ENCODE assay signal across 17 mouse cellular contexts in the genomic region with DNA sequence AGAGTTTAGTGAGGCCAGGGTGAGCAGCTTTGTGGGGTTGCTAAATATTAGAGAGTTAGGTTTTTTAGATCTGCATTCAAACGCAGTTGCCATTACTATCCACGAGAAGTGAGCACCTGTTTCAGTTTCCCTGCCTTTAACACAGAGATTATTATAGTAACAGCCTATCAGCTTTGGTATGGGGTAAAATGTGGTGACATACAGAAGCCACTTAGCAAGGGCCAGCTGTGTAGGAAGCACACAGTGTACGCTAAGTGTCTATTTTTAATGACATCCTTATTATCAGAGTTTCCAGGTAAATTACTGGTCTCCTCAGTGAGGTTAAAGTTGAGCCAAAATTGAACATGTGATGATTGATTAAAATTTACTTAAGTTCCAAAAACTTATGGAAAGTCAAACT.
"Had no signal": no experiment of that assay in that cellular context is flagged by ENCODE, and none has a peak within 500 bp of the region (broad histone marks: within the 10 kb centered on the region; RNA-seq: fewer than 3 reads in every experiment).

No protein-coding gene starts in this region.

- H3K4me3 ChIP-seq: lung, embryonic 15.5 days; midbrain, embryonic 13.5 days; midbrain, embryonic 15.5 days; neural tube, embryonic 12.5 days; stomach, embryonic 15.5 days had no signal

- ATAC-seq: lung, postnatal 0 days; midbrain, embryonic 13.5 days; midbrain, embryonic 15.5 days had no signal

- H3K27ac ChIP-seq: lung, embryonic 15.5 days; macrophage; midbrain, embryonic 13.5 days; midbrain, embryonic 15.5 days; neural tube, embryonic 12.5 days; stomach, embryonic 15.5 days; stomach, postnatal 0 days had no signal

- H3K9me3 ChIP-seq: lung, embryonic 15.5 days; megakaryocyte, embryonic 14.5 days; midbrain, embryonic 13.5 days; midbrain, embryonic 15.5 days; neural tube, embryonic 12.5 days; stomach, embryonic 15.5 days had no signal

- H3K36me3 ChIP-seq: lung, embryonic 15.5 days; midbrain, embryonic 13.5 days; midbrain, embryonic 15.5 days; neural tube, embryonic 12.5 days; stomach, embryonic 15.5 days had no signal

- H3K27me3 ChIP-seq: lung, embryonic 15.5 days; megakaryocyte, embryonic 14.5 days; midbrain, embryonic 15.5 days; neural tube, embryonic 12.5 days; stomach, embryonic 15.5 days had no signal

- H3K4me1 ChIP-seq: stomach, embryonic 15.5 days had no signal

- H3K4me2 ChIP-seq: lung, embryonic 15.5 days; midbrain, embryonic 11.5 days; midbrain, embryonic 13.5 days; midbrain, embryonic 15.5 days; neural tube, embryonic 12.5 days; stomach, embryonic 15.5 days had no signal

- H3K9ac ChIP-seq: lung, embryonic 15.5 days; midbrain, embryonic 13.5 days; midbrain, embryonic 15.5 days; neural tube, embryonic 12.5 days; stomach, embryonic 15.5 days had no signal

- DNase-seq: lung, adult 2 months; lung, postnatal 14 days; lung, postnatal 36 days; right cerebral cortex, postnatal 14 days; thymus, adult 2 months; thymus, postnatal 25 days; thymus, postnatal 4 days had no signal
